Mouse (Mus musculus) megakaryocyte-erythroid progenitor cell, adult 5 weeks (primary cell): Measurements from ENCODE around the gene B4galt3. TPM values are rescaled to one million over a fixed set of nuclear protein-coding genes. Genes with fewer than 3 reads are reported as not detected.

ENCODE experiments used
- polyA plus RNA-seq: library from polyadenylated mRNA; stranded (reverse); fragments of >175 nt; gene quantifications from 2 replicates; pipeline ENCODE4 v1.2.3, GENCODE M21; 2012

Gene B4galt3
- polyA plus RNA-seq = 70.2 and 71.4 TPM in 2 replicates

DNA sequence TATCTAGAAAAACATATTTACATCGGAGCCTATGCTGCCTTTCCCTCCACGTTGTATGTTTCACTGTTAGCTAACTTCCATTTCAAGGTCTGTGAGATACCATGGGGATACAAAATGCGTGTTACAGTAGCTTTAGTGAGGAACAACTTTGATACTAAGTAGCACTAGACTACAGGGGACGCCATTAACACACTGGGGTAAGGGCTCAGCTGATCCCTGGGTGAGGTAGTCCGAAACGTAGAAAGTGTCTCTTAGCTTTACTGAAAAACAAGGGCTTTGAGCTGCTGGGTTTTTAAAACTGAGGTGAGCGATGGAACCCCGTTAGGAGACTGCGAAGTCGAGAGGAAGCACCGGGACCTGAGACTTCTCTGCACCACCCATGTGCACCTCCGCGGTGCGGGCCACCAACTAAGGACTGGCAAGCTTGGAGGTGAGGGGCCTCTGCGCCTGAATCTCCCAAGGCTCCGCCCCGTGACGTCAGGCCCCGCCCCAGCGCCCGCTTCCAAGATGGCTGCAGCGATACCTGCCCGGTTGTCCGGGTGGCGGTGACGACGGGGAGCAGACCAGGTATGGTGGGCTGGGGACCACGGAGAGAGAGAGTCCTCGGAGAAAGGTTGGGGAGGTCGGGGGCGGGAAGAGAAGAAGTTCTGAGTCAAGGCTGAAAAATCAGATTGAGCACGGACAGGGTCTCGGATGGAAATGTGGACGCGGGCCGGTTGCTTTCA, at the start of gene B4galt3:
Gene B4galt3 (plus strand): TSS at position 481 of the 725 bp plus-strand sequence.

DNA sequence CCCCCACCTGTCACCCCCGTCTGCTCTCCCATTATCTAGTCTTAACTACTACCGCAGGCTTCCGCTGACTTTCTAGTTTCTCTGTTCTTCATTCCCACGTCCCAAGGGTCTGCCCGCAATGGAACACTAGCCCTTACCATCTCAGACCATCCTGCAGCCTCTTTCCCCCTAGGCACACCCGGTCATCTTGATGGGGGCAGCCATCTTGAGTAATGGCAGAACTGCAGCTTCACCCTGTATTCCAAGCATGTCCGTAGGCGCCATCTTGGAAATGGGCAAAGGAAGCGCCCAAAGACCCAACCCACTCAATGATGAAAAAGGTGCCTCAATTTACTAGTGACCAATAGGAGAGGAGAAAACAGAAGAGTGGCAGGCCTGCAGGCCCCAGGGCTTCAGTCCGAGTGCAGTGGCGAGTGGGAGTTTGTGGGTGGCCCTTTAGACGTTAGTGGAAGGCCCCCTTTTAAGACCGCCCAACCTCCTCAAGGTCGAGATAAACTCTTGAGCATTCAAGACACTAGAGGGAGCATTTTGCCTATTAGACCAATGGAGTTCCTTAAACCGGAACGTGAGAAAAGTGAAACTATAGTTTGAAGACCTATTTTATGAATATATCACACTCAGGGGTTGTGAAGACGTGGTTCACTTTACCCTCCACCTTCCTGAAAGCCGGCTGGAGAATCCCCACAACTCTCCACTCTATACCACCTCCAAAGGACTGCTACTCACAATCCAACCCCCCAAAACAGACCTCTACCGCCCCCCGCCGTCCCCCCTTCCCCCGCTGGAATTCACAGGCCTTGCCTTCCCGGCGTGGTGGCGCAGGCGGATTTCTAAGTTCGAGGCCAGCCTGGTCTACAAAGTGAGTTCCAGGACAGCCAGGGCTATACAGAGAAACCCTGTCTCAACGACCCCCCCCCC, 47.6 kb upstream of the B4galt3 start, which contains the start of gene Tomm40l:
Gene Tomm40l (minus strand): TSS at position 277 of the 918 bp plus-strand sequence.

DNA sequence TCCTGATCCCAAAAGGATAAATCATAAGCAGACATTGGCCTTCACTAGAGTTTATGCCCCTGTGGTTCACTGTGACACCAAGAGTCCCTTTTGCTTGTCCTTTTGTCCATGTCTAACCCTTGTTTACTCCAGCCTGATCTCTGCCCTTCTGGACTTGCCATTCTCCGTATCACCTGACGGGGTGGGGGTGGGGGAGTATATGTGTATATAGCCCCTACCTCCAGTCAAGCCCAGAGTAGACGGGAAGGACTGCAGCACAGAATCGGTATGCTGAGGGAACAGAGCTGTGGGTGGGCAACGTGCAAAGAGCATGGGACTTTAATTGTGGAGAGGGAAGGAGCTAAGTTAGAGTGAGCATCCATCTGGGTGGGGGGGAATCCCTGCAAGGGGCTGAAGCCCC, 45.3 kb upstream of the B4galt3 start, which contains the start of gene Apoa2:
Gene Apoa2 (plus strand): TSS at position 198 of the 400 bp plus-strand sequence.

DNA sequence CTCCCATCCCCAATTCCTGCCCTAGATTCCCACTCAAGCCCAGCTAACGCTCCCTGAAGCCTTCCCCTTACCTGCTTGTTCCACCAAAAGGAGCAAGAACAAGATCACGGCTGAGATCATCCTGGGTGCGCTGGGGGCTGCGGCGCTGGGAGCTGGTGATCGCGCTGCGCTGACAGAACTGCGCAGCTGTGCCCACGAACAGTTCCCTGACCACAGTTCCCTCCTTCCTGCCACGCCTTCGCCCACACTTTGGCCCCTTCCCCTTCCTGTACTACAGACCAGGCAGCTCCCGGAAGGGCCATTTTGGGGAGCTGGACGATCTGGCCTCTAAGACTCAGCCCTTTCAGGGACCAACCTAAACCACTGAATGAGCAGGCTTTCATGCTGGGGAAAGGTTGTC, 36.0 kb upstream of the B4galt3 start, which contains the start of gene Fcer1g:
Gene Fcer1g (minus strand): TSS at position 240 of the 400 bp plus-strand sequence.

DNA sequence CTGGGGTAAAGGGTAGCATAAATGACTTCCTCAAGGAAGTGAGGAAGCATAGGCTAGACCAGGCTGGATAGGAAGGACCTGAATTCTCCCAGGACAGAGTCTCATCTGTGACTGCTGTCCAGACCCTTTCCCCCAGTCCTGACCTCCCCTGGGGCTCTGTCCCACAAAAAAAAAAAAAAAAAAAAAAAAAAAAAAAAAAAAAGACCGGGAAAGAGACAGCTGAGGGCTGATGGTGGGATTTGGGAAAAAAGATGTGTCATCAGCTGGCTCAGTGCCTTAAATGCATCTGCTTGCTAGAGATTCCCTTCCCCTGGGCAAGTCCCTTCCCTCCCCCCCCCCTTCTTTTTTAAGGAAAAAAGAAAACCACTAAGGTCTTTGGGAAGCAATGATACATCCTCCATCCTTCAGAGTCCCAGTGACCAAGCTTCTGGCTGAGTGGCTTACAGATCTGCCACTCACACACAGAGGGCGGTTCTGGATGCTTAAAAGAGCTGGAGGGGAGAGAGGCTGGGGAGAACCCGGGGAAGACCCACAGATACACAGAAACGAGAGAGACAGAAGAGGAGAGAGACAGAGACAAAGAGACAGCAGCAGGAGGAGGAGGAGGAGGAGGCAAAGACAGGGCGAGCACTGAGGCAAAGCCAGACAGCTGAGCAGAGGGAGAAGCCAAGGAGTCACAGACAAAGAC, 20.1 kb upstream of the B4galt3 start, which contains the start of gene Adamts4:
Gene Adamts4 (plus strand): TSS at position 509 of the 688 bp plus-strand sequence.

DNA sequence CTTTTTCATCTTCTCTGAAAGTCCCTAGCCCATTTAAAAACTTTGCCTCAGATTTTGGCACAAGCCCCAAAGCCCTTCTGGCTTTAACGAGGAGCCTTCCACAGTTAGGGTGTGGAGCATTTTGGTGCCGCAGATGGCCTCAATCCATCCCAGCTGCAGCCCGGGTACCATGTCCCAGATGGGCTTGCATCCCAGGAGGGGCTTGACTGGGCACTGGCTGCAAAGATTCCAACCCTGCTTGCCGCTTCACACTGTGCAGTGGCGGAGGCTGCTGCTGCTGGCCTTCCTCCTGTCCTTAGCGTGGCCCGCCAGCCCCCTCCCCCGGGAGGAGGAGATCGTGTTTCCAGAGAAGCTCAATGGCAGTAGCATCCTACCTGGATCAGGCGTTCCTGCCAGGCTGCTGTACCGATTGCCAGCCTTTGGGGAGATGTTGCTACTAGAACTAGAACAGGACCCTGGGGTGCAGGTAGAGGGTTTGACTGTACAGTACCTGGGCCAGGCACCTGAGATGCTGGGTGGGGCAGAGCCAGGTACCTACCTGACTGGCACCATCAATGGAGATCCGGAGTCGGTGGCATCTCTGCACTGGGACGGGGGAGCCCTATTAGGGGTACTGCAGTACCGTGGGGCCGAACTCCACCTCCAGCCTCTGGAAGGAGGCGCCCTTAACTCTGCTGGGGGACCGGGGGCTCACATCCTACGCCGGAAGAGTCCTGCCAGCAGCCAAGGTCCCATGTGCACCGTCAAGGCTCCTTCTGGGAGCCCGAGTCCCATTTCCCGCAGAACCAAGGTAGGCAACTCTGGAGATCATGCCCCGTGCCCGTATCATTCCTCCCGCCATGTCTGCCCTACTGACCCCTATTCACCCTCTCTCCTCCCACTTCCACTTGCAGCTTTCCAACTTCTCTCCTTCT, 19.2 kb upstream of the B4galt3 start, which contains the start of gene Ndufs2:
Gene Ndufs2 (minus strand): TSS at position 709 of the 914 bp plus-strand sequence.

DNA sequence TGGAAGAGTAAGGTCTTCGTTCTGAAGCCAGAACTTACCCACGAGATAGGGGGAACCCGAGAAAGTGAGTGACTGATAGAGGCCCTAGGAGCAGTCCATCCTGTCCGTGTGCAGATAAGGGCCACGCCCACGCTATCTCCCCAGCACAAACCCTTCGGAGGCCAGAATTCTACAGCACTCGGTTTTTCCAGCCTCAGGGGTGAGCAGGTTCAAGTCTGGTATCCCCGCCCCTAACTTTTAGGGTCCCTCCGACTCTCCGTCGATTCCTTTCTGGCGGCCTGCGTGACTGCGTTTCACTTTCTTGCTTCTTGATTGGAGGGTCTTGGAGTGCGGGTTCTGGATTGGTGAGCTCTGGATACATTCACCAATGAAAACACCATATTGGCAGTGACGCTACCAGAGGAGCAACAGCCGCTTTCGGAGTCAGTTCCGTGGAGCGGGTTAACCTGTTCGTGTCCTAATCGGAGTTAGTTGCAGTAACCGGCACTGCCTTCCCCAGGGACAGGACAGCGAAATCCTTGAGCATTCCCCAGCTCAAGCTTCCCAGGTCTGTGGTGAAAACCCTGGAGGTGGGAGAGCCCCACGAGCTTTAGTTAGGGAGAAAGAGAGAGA, 10.9 kb downstream of the B4galt3 start, which contains the start of gene Ppox:
Gene Ppox (minus strand): TSS at position 271 of the 612 bp plus-strand sequence.

DNA sequence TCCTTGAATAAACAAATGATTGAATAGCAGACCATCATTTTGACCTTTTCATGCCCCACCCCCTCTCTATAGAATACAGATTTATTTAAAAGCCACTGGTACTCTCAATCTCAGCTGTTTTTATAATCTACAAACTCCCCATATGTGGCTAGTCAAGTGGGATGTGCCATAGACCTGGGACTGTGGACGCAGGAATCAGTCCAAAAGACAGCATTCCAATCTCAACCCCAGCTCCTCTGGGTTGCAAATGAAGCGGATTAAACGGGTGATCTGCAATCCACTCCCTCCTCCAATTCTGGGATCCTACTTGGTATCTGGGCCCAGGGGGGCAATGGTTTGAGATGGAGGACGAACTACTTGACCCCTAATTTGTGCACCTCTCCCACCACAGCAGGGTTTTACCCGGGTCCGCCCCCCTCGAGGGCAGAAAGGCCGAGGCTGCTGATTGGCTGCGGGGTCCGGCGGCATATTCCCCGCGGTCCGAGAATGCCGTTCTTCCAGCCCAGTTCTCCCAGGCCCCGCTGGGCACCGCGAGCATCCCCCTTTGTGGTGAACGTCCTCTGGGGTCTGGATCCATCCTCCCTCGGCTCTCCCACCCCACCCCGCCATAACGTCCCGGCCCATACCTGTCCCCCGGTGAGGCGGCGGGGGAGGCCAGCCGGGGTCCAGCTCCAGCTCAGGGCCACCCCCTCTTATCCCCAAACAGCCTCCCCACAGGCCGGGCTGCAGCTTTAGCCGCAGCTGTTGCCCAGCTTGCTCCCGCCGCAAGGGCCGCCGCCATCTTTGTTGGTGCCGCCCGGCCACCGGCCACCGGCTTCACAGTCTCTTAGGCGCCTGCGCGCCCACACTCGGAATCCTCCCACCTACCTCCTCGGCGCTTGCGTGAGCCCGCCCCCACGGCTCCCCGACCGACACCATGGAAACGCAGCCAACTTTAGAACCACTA, 17.3 kb downstream of the B4galt3 start, which contains the start of gene Usp21:
Gene Usp21 (minus strand): TSS at position 856 of the 946 bp plus-strand sequence.

DNA sequence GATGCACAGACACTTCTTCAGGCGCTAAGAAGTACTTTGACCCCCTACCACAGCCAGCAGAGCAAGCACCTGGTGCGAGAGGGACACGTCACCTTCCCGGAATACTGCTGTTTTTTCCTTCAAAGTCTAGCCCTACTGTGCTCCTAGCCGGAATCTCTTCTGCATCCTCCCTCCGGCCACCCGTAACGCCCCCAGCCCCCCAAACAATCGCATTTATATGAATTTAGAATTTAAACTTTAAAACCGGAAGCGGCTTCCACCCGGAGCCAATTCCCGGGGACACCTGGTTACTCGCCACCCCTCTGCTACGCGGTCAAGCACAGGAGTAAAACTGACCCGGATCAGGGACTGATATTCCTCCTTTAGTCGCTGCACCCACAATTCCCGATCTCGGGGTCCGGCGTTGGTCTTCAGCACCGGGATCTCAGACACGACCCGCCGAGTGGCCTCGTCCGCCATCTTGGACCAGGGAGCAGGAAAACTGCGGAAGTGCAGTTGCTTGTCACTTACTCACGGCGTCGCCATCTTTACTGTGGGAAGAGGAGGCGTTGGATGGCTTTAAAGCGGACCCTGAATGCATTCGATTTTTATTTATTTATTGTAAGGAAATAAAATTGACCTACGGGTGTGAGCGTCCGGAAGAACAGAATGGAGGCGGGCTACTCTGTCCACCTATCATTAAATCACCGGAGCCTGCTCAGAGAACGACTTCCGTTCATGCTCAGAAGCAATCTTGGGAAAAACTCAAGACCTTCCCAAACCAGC, 24.4 kb downstream of the B4galt3 start, which contains the start of gene Ufc1:
Gene Ufc1 (minus strand): TSS at position 727 of the 765 bp plus-strand sequence.

Other genes with a start within 250 kb of the B4galt3 start
- 8.9 and 21.9 TPM in 2 replicates for gene Fcgr3, start 205.4 kb upstream of the B4galt3 start, polyA plus RNA-seq
- 1.6 and 2.2 TPM in 2 replicates for gene Cfap126, start 156.4 kb upstream of the B4galt3 start, polyA plus RNA-seq
- gene Sdhc, start 119.7 kb upstream of the B4galt3 start, polyA plus RNA-seq = 115 and 119 TPM in 2 replicates
- 0.57 and 1.1 TPM in 2 replicates for gene Mpz, start 119.6 kb upstream of the B4galt3 start, polyA plus RNA-seq
- 23.7 and 26.5 TPM in 2 replicates for gene Pcp4l1, start 74.1 kb upstream of the B4galt3 start, polyA plus RNA-seq
- not detected in 2 replicates for gene Nr1i3, start 56.4 kb upstream of the B4galt3 start, polyA plus RNA-seq
- 43.3 and 43.4 TPM in 2 replicates for gene Tomm40l, start 47.8 kb upstream of the B4galt3 start, polyA plus RNA-seq
- gene Apoa2, start 45.3 kb upstream of the B4galt3 start, polyA plus RNA-seq = 0.48 TPM in 1 of 2 replicates, not detected in the other
- 50.5 and 65.4 TPM in 2 replicates for gene Fcer1g, start 36.0 kb upstream of the B4galt3 start, polyA plus RNA-seq
- 0.05 TPM in 1 of 2 replicates, not detected in the other for gene Adamts4, start 19.9 kb upstream of the B4galt3 start, polyA plus RNA-seq
- gene Ndufs2, start 18.9 kb upstream of the B4galt3 start, polyA plus RNA-seq = 141 and 145 TPM in 2 replicates
- 39.0 and 42.4 TPM in 2 replicates for gene Ppox, start 10.9 kb downstream of the B4galt3 start, polyA plus RNA-seq
- gene Usp21, start 17.7 kb downstream of the B4galt3 start, polyA plus RNA-seq = 63.4 and 66.2 TPM in 2 replicates
- 92.0 and 102 TPM in 2 replicates for gene Ufc1, start 24.7 kb downstream of the B4galt3 start, polyA plus RNA-seq
- 23.1 and 24.6 TPM in 2 replicates for gene Dedd, start 58.8 kb downstream of the B4galt3 start, polyA plus RNA-seq
- gene Nit1, start 75.3 kb downstream of the B4galt3 start, polyA plus RNA-seq = 6.6 and 8.1 TPM in 2 replicates
- 13.9 and 17.7 TPM in 2 replicates for gene Pfdn2, start 75.3 kb downstream of the B4galt3 start, polyA plus RNA-seq
- gene Klhdc9, start 90.5 kb downstream of the B4galt3 start, polyA plus RNA-seq = 1.3 TPM in 2 replicates
- 1.4 and 1.7 TPM in 2 replicates for gene Nectin4, start 99.8 kb downstream of the B4galt3 start, polyA plus RNA-seq
- 46.5 and 48.6 TPM in 2 replicates for gene Arhgap30, start 118.6 kb downstream of the B4galt3 start, polyA plus RNA-seq
- 66.3 and 74.1 TPM in 2 replicates for gene Usf1, start 141.0 kb downstream of the B4galt3 start, polyA plus RNA-seq
- gene Tstd1, start 148.5 kb downstream of the B4galt3 start, polyA plus RNA-seq = 0.48 and 0.52 TPM in 2 replicates
- gene F11r, start 167.2 kb downstream of the B4galt3 start, polyA plus RNA-seq = 2.6 and 2.9 TPM in 2 replicates
- gene Alyref2, start 233.2 kb downstream of the B4galt3 start, polyA plus RNA-seq = 11.7 and 14.4 TPM in 2 replicates